Mouse (Mus musculus) kidney, adult 2 months (tissue): ENCODE measurements around the gene Tmem198.

Experiments used
- CTCF ChIP-seq: fragments of 200-500 bp; conservative IDR thresholded peaks from 2 replicates; pipeline ENCODE4 v1.5.1; 2011; ENCODE audit warnings: low read depth, mild to moderate bottlenecking, control low read depth, low read length, moderate library complexity, mixed read lengths; ENCODE audit not compliant: insufficient read depth, insufficient read length
- POLR2A ChIP-seq: fragments of 200-500 bp; IDR thresholded peaks from one replicate; pipeline ENCODE4 v1.6.1; 2011; ENCODE audit warnings: low read depth, low read length, control low read depth

DNA sequence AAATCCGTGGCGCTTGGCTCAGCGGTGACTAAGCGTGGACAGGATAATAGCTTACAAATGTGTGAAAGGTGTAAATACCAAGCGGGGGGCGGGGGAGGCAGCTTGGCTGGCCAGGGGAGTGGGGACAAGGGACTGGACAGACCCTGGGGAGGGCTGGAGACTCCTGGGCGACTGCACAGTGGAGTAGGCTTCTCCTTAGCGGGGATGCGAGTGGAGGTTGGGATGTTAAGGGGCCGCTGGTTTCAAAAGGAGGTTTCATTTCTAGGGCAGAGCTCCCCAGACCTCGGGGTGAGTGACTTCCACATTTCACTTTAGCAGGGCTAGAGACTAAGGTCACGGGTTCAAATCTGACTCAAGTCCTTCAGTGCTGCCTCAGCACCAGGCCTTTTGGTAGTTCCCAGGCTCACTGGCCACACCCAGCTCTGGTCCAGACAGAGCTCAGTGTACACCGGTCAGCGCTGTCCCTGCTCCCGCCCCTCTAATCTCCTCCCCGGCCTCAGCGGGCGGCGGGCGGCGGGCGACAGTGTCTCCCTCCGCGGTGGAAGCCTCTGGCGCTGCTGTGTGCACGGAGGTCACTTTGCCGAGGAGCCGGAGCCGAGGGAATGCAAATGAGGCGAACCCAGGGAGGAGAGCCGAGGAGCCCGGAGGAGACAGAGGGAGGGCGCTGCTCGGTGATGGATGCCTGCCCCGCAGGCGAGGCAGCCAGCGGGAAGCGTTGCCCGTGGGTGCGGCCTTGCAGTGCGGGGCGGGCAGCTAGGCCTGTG lies 21.1 kb upstream of the Tmem198 start:
- TF ChIP-seq CTCF (no peak), POLR2A (no peak)
